Comparison of ENCODE assay signal across 8 mouse cellular contexts in genomic region chr9:82974187-82974861, GRCm38 (mm10). TPM values are rescaled to one million over a fixed set of nuclear protein-coding genes. Genes with fewer than 3 reads are reported as not detected.
DNase-seq lines count a peak whose midpoint lies in the region; ATAC-seq lines count a peak whose summit lies in the region.

No protein-coding gene starts in this region.

- peak; percentile 85 for ATAC-seq in intestine, embryonic 16.5 days

- peak overlapping the region; percentile 97 for H3K9ac ChIP-seq in intestine, embryonic 16.5 days (ENCODE audit: low read depth, low read length)

- peak overlapping the region; percentile 81 for H3K4me2 ChIP-seq in intestine, embryonic 16.5 days (ENCODE audit: low read depth, low read length)

- no peaks in the 10 kb centered on the region for H3K27me3 ChIP-seq in intestine, embryonic 16.5 days (replicated peaks; ENCODE audit: control insufficient read depth, insufficient read depth, low read length)
- no peaks in the 10 kb centered on the region for H3K27me3 ChIP-seq in midbrain, embryonic 10.5 days (ENCODE audit: low read depth, poor library complexity, severe bottlenecking)

- peak overlapping the region; percentile 93 for H3K4me3 ChIP-seq in intestine, embryonic 16.5 days (ENCODE audit: low read length)
- H3K4me3 ChIP-seq in midbrain, embryonic 10.5 days, result peak overlapping the region; percentile 92

- H3K9me3 ChIP-seq in intestine, embryonic 16.5 days (ENCODE audit: control insufficient read depth, low read length), result no peaks in the 10 kb centered on the region
- no peaks in the 10 kb centered on the region for H3K9me3 ChIP-seq in midbrain, embryonic 10.5 days (replicated peaks)

- WGBS in intestine, embryonic 16.5 days, result under 1% methylated on average over 68 of the region's 75 CpGs
- WGBS in midbrain, embryonic 10.5 days, result 1% methylated on average over 75 of the region's 75 CpGs

- peak; percentile 88 for DNase-seq in adrenal gland, adult 8-10 months
- peak; percentile 79 for DNase-seq in embryo, embryonic 11.5 days (ENCODE audit: low read depth, low spot score)
- peak; percentile 75 to 87 for DNase-seq in gastrocnemius, postnatal 36 days
- peak; percentile 84 to 90 for DNase-seq in left cerebral cortex, postnatal 36 days (ENCODE audit: low spot score in 2 of 2)
- DNase-seq in midbrain, embryonic 10.5 days (ENCODE audit: low spot score), result peak; percentile 91
- DNase-seq in right cerebral cortex, postnatal 36 days (ENCODE audit: low spot score in 2 of 2), result peak; percentile 87 to 88
- peak; percentile 83 to 87 for DNase-seq in urinary bladder, postnatal 4 days (ENCODE audit: low spot score in 2 of 2)

- H3K36me3 ChIP-seq in intestine, embryonic 16.5 days (ENCODE audit: control insufficient read depth, insufficient read depth, low read length), result no peaks in the 10 kb centered on the region
- H3K36me3 ChIP-seq in midbrain, embryonic 10.5 days, result peaks cover 18% of the 10 kb centered on the region

- H3K27ac ChIP-seq in intestine, embryonic 16.5 days (ENCODE audit: low read length), result peak overlapping the region; percentile 100
- peak overlapping the region; percentile 99 for H3K27ac ChIP-seq in midbrain, embryonic 10.5 days (replicated peaks)

- intact Hi-C loops in gastrocnemius, postnatal 36 days (cut with DNase I), result no loop called here
- intact Hi-C loops in left cerebral cortex, postnatal 36 days (cut with DNase I), result loop anchor here (2.0 to 10.0 kb wide), 4 partner anchors 170 to 640 kb away; partner anchors contain the start of gene Lca5

- H3K4me1 ChIP-seq in intestine, embryonic 16.5 days (ENCODE audit: control insufficient read depth, insufficient read depth, low read length), result peaks cover 7% of the 10 kb centered on the region; the same call in 1 of the 2 replicates
- peaks cover 39% of the 10 kb centered on the region for H3K4me1 ChIP-seq in midbrain, embryonic 10.5 days

RNA-seq across cellular contexts. Expression of gene Phip, which starts 1.0 kb away (rescaled TPM):
- 100 to 1,000 TPM in 1 of 4 experiments, 10 to 100 TPM in 3; 81.8 to 138 (median 89.3) TPM for total RNA-seq in adrenal gland, adult 8-10 months (2022)
- 10 to 100 TPM; 19.9 to 27.8 TPM for total RNA-seq in gastrocnemius, postnatal 36 days (2021)
- polyA plus RNA-seq in intestine, embryonic 16.5 days (2015; fragmentation: Nextera tagmentation; extraction: Ambion mirVana), result 43.4 and 46.5 TPM in 2 replicates
- total RNA-seq in left cerebral cortex, postnatal 36 days (2021), result 10 to 100 TPM; 58.5 to 84.6 TPM
- polyA plus RNA-seq in midbrain, embryonic 10.5 days (2016; fragmentation: Nextera tagmentation; extraction: Ambion mirVana), result 116 and 122 TPM in 2 replicates

Comparison
In these comparisons a context has a peak if more than half of its experiments do, and no peak if none do; other contexts are left out.
1. Peak in every context shown above with its lines: DNase-seq, ATAC-seq, H3K4me3 ChIP-seq and H3K27ac ChIP-seq.